Comparison of ENCODE assay signal across 8 mouse cellular contexts in genomic region chr3:144721077-144721859, GRCm38 (mm10). TPM values are rescaled to one million over a fixed set of nuclear protein-coding genes. Genes with fewer than 3 reads are reported as not detected.
A peak's percentile ranks its signal among the peaks of the same experiment; 100 is the strongest.
DNase-seq lines count a peak whose midpoint lies in the region; ATAC-seq and TF ChIP-seq lines count a peak whose summit lies in the region.

No protein-coding gene starts in this region.

- no peak for TF ChIP-seq CTCF in heart, adult 2 months (IDR thresholded peaks at IDR 0.05)
- no peak for TF ChIP-seq CTCF in thymus, adult 2 months (IDR thresholded peaks at IDR 0.05; ENCODE audit: borderline replicate concordance, control insufficient read depth, extremely low read depth, insufficient read depth, low read length, poor library complexity)

- TF ChIP-seq EP300 in heart, adult 2 months (IDR thresholded peaks at IDR 0.05; ENCODE audit: insufficient read depth, low read depth, low read length) = no peak

- peaks cover 3% of the 10 kb centered on the region for H3K79me2 ChIP-seq in heart, adult 2 months (replicated peaks; ENCODE audit: control insufficient read depth, insufficient read depth, low read length)

- H3K4me2 ChIP-seq in liver, embryonic 13.5 days = peak overlapping the region; percentile 88

- no peak for ATAC-seq in liver, embryonic 13.5 days (ENCODE audit: low read depth)

- H3K9ac ChIP-seq in heart, adult 2 months (ENCODE audit: low read depth, low read length) = peak overlapping the region; percentile 37
- peak overlapping the region; percentile 59 for H3K9ac ChIP-seq in liver, embryonic 13.5 days

- H3K9me3 ChIP-seq in liver, embryonic 13.5 days (replicated peaks) = no peaks in the 10 kb centered on the region

- 50% methylated on average over 10 of the region's 10 CpGs for WGBS in heart, adult 2 months
- 76% methylated on average over 10 of the region's 10 CpGs for WGBS in thymus, adult 2 months
- WGBS in liver, embryonic 13.5 days (ENCODE audit: insufficient replicate concordance) = 32% methylated on average over 10 of the region's 10 CpGs

- peak overlapping the region; percentile 52; the same call in 1 of the 2 replicates for H3K4me3 ChIP-seq in heart, adult 2 months
- H3K4me3 ChIP-seq in thymus, adult 2 months (ENCODE audit: control insufficient read depth, insufficient read depth, low read length) = no peak overlapping the region
- H3K4me3 ChIP-seq in liver, embryonic 13.5 days (replicated peaks) = peak overlapping the region; percentile 98

- H3K4me1 ChIP-seq in heart, adult 2 months (ENCODE audit: control insufficient read depth, insufficient read depth, low read length) = peaks cover 10% of the 10 kb centered on the region
- peaks cover 5% of the 10 kb centered on the region for H3K4me1 ChIP-seq in thymus, adult 2 months (replicated peaks; ENCODE audit: control insufficient read depth, insufficient read depth, low read length)
- peaks cover 41% of the 10 kb centered on the region for H3K4me1 ChIP-seq in liver, embryonic 13.5 days (replicated peaks)

- peaks cover 15% of the 10 kb centered on the region for H3K36me3 ChIP-seq in heart, adult 2 months (ENCODE audit: control insufficient read depth, insufficient read depth, low read length)
- no peaks in the 10 kb centered on the region for H3K36me3 ChIP-seq in thymus, adult 2 months (ENCODE audit: control insufficient read depth, insufficient read depth, low read length)
- H3K36me3 ChIP-seq in liver, embryonic 13.5 days = no peaks in the 10 kb centered on the region

- intact Hi-C loops in heart, adult 2 months (cut with DNase I) = loop anchor here (1.0 to 10.0 kb wide), 5 partner anchors 29 to 404 kb away; no protein-coding TSS in a partner anchor

- DNase-seq in heart, adult 2 months = no peak
- no peak for DNase-seq in heart, adult 8-10 months (ENCODE audit: low spot score)
- no peak for DNase-seq in thymus, adult 2 months
- DNase-seq in thymus, postnatal 4 days = no peak
- DNase-seq in liver, embryonic 13.5 days = no peak
- DNase-seq in adrenal gland, postnatal 25 days = no peak
- no peak for DNase-seq in right cerebral cortex, postnatal 14 days
- no peak for DNase-seq in thymus, postnatal 14 days

- no peaks in the 10 kb centered on the region for H3K27me3 ChIP-seq in heart, adult 2 months (ENCODE audit: control insufficient read depth, insufficient read depth, low read length)
- H3K27me3 ChIP-seq in thymus, adult 2 months (ENCODE audit: control insufficient read depth, insufficient read depth, low read length) = no peaks in the 10 kb centered on the region
- H3K27me3 ChIP-seq in liver, embryonic 13.5 days = no peaks in the 10 kb centered on the region

- peak overlapping the region; percentile 86 for H3K27ac ChIP-seq in heart, adult 2 months
- peak overlapping the region; percentile 74; the same call in 1 of the 2 replicates for H3K27ac ChIP-seq in thymus, adult 2 months (ENCODE audit: control insufficient read depth, insufficient read depth, low read length)
- peak overlapping the region; percentile 100 for H3K27ac ChIP-seq in liver, embryonic 13.5 days

- no peak for TF ChIP-seq POLR2A in heart, adult 2 months (IDR thresholded peaks at IDR 0.05; ENCODE audit: insufficient read depth, low read depth, low read length)
- TF ChIP-seq POLR2A in thymus, adult 2 months (IDR thresholded peaks at IDR 0.05; ENCODE audit: control insufficient read depth, extremely low read depth, insufficient read depth, low read length, poor library complexity) = no peak

RNA-seq across cellular contexts. Expression of gene Sh3glb1, which starts 1.1 kb away (rescaled TPM):
- 100 to 1,000 TPM; 314 to 407 TPM for total RNA-seq in heart, adult 2 months (2021)
- 94.5 and 121 TPM in 2 replicates for polyA plus RNA-seq in heart, adult 2 months (2012; rRNA removed)
- total RNA-seq in heart, adult 8-10 months (2022) = 100 to 1,000 TPM; 329 to 372 (median 356) TPM
- polyA plus RNA-seq in thymus, adult 2 months (2012; rRNA removed) = 31.6 and 34.4 TPM in 2 replicates
- polyA plus RNA-seq in liver, embryonic 13.5 days (2015; fragmentation: Nextera tagmentation; extraction: Ambion mirVana) = 88.0 and 103 TPM in 2 replicates
- 180 and 199 TPM in 2 replicates for total RNA-seq in adrenal gland, postnatal 25 days (2021)

RNA-seq across cellular contexts. Expression of gene Clca3a1, which starts 39.5 kb away (rescaled TPM):
- total RNA-seq in heart, adult 2 months (2021) = 1 to 10 TPM in 1 of 2 experiments, under 1 TPM in 1; 0.76 to 1.0 TPM
- polyA plus RNA-seq in heart, adult 2 months (2012; rRNA removed) = 0.96 and 0.97 TPM in 2 replicates
- total RNA-seq in heart, adult 8-10 months (2022) = 1 to 10 TPM in 1 of 4 experiments, under 1 TPM in 3; 0.66 to 1.3 (median 0.76) TPM
- 1.0 and 1.2 TPM in 2 replicates for polyA plus RNA-seq in thymus, adult 2 months (2012; rRNA removed)
- polyA plus RNA-seq in liver, embryonic 13.5 days (2015; fragmentation: Nextera tagmentation; extraction: Ambion mirVana) = 2.6 and 3.4 TPM in 2 replicates
- total RNA-seq in adrenal gland, postnatal 25 days (2021) = 9.2 TPM in 2 replicates
